Mouse (Mus musculus): ENCODE results near the gene Mrpl19. TPM values are rescaled to one million over a fixed set of nuclear protein-coding genes. Genes with fewer than 3 reads are reported as not detected.

The Mrpl19 gene
- total RNA-seq, 2 experiments from 2014 or later, result 16.2 to 25.5 TPM

DNA sequence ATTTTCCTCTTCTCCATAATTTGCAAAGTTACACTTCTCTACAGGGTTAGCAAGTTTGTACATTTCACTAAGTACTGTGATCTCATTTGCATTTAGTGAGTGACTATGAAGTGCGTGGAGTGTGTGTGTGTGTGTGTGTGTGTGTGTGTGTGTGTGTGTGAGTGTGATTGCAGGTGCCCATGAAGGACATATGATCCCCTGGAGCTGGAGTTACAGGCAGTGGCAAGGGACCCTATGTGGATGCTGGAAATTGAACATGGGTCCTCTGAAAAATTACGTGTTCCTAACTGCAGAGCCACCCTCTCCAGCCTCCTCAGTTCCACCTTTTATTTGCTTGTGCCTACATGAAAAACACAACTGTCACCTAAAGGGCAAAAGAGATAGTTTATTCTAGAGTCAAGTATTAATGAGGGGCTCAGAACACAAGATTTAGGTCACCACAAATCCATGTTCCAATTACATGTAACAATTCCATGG is 348 bp upstream of the Mrpl19 start:
- DNase-seq, result no peak
- intact Hi-C loops (cut with DNase I), result no loop called here
- Histone ChIP-seq H3K27ac (no peak overlapping the region), H3K4me3 (peak overlapping the region; percentile 84)
- TF ChIP-seq CTCF (IDR thresholded peaks at IDR 0.05), result no peak

DNA sequence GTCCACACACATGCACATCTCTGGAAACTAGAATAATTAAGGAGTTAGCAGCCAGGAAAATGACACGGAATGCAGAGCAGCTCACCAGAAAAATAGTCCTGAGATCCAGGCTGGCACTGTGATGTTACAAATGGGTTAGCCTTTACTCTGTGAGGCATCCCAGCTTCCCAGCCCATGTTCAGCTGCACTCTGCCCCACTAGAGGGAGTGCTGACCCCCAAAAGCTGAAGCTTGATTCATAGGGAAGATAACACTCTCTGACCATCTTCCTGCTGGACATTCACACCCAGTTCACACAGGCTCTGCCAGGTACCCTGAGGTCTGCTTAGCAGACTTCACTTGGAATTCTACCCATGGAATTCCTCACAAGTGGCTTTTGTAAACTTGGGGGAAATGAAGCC is 5.5 kb downstream of the Mrpl19 start:
- no peak overlapping the region for H3K4me3 ChIP-seq
- intact Hi-C loops (cut with DNase I), result no loop called here
- H3K27ac ChIP-seq, result no peak overlapping the region
- no peak for DNase-seq
- TF ChIP-seq CTCF (IDR thresholded peaks at IDR 0.05), result peak; percentile 6; the same call in 1 of the 2 replicates

DNA sequence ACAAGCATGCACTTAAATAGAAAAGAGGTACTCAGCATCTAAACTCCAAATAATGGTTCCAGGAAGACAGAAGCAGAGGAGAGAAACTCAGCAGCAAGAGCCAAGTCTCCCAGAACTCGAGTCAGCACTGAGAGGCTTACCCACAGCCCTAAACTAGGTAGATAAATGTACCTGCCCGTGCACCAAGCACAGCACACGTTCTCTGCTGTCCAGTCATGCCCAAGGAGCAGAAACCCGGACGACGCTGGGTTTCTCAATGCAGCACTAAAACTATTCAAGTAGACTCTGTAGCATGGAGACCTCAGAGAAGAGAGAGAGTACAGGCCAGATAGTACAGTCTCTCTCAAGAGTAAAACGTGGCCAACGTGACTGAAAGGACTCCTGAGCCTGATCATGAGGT is 5.9 kb downstream of the Mrpl19 start:
- no peak for DNase-seq
- no peak overlapping the region for H3K4me3 ChIP-seq
- no peak for TF ChIP-seq CTCF (IDR thresholded peaks at IDR 0.05)
- H3K27ac ChIP-seq, result no peak overlapping the region
- intact Hi-C loops (cut with DNase I), result no loop called here

DNA sequence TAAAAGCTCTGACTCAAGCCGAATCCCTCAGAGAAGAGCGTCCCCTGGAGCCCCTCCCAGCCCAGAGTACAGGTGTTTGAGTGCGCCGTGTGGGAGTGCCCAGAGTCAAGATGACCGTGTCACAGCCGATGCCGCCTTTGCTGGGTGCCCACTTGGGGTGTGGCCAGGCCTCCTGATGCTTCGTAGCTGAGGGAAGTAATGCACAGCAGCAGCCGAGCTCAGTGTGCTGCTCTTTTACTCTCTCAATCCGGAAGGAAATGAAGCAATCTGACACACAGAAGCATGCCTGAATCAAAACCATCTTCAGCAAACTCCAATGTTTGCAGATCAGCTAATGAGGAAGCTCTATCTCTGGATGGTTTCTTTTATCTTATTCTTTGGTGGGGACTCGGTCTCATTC is 7.8 kb downstream of the Mrpl19 start:
- Histone ChIP-seq H3K27ac (no peak overlapping the region), H3K4me3 (no peak overlapping the region)
- no peak for DNase-seq
- TF ChIP-seq CTCF (IDR thresholded peaks at IDR 0.05), result no peak
- intact Hi-C loops (cut with DNase I), result no loop called here

DNA sequence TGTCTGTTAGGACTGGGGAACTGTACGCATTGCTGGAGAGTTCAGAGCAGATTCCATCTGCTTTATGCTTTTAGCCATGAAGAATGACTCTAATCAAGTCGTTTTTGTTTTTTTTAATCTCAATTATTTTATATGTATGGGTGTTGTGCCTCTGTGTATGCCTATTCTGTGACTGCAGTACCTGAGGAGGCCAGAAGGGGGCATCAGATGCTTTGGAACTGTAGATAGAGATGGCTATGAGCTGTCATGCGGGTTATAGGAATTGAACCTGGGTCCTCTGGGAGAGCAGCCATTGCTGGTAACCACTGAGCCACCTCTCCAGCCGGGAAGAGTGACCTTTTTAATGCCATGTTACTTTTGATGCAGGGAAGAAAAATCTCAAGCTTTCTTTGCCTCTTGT is 9.4 kb downstream of the Mrpl19 start:
- peak; percentile 47 for TF ChIP-seq CTCF (IDR thresholded peaks at IDR 0.05)
- no peak for DNase-seq
- H3K27ac ChIP-seq, result no peak overlapping the region
- intact Hi-C loops (cut with DNase I), result no loop called here
- no peak overlapping the region for H3K4me3 ChIP-seq

DNA sequence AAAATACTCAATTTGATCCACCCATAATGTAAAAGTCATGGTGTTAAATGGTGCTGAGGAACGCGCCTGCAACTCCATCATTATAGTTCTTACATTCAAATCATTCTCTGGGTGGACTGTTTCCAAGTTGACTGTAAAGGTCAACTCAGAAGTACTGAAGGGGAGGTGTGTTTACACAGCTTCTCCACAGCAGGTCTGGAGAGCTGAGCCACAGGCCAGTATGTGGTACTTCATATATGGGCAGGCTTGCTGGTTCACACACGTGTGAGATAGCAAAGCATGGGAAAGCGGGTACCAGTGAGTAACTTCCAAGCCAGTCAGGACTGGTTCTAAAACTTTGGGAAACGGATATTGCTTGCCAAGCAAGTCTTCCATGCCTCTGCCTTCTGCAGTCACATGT is 10.6 kb downstream of the Mrpl19 start:
- no peak for DNase-seq
- H3K4me3 ChIP-seq, result no peak overlapping the region
- H3K27ac ChIP-seq, result no peak overlapping the region
- no peak for TF ChIP-seq CTCF (IDR thresholded peaks at IDR 0.05)
- intact Hi-C loops (cut with DNase I), result no loop called here

DNA sequence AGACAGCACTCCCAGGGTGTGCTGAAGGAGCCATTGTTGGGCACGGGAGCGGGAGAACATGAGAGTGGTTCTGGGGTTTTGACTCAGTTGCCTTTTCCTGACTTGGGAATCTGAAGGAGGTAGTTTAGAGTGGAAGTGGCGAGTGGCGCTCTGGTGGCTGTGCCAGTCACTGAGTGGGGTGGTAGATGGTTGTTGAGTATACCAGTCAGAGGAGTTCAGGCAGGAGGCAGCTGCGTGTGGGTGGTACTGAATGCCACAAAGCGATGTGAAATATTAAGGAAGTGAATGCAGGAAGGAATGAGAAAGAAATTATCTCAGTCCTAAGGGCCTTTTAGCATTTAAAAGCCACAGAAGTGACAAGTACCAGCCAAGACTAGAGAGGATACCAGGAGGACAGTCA is 18.9 kb downstream of the Mrpl19 start:
- no peak for TF ChIP-seq CTCF (IDR thresholded peaks at IDR 0.05)
- H3K27ac ChIP-seq, result no peak overlapping the region
- no peak for DNase-seq
- no peak overlapping the region for H3K4me3 ChIP-seq
- intact Hi-C loops (cut with DNase I), result no loop called here

DNA sequence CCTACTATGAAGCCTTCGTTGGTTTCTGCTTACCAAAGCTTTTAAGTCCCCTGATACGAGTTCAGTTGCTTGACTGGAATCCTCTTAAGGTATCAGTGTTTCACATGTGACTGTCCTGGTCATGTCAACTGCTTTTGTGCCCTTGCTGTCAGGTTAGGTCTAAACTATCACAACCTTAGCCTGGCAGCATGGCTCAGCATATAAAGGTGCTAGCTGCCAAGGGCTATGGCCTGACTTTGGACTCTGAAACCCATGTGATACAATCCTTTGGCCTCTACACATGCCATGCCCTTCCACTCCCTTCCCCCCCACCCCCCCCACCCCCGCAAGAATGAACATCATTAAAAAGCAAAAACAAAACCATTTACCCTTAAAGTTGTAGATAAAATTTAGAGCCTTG is 21.3 kb downstream of the Mrpl19 start:
- Histone ChIP-seq H3K4me3 (no peak overlapping the region), H3K27ac (no peak overlapping the region)
- DNase-seq, result no peak
- no peak for TF ChIP-seq CTCF (IDR thresholded peaks at IDR 0.05)
- intact Hi-C loops (cut with DNase I), result no loop called here

DNA sequence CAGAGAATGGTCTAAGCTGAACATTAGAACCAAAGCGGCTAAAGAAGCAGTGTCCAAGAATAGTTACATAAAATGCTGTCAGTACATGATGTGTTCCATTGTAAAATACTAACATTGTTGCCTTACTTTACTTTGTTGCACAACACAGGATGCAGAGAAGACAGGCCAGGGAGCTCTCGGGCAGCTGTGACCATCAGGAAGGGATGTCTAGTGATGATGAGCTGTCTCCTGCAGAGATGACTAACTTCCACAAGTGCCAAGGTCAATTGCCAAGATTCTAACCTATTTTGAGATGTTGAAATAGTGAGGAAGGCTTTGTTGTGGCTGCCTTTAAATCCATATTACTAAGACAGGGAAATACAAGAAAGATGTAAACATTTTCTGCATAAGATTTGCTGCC is 22.5 kb downstream of the Mrpl19 start:
- DNase-seq, result no peak
- no peak overlapping the region for H3K27ac ChIP-seq
- H3K4me3 ChIP-seq, result no peak overlapping the region
- intact Hi-C loops (cut with DNase I), result no loop called here
- TF ChIP-seq CTCF (IDR thresholded peaks at IDR 0.05), result no peak

DNA sequence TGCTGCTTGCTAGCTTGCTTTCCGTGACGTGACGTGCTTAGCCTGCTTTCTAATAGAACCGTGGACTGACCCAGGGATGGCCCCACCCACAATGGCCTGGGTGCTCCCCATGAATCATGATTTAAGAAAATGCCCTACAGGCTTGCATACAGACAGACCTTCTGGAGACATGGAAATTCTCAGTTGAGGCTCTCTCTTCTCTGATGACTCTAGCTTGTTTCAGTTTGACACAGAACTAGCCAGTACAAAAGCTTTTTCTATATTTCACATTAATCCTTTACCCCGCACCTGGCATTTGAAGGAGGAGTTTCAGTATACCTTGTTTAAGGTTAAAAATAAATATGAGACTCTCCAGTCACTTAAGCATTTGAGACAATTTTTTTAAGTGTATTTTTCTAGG is 24.0 kb downstream of the Mrpl19 start:
- no peak for TF ChIP-seq CTCF (IDR thresholded peaks at IDR 0.05)
- intact Hi-C loops (cut with DNase I), result no loop called here
- Histone ChIP-seq H3K4me3 (no peak overlapping the region), H3K27ac (no peak overlapping the region)
- no peak for DNase-seq

DNA sequence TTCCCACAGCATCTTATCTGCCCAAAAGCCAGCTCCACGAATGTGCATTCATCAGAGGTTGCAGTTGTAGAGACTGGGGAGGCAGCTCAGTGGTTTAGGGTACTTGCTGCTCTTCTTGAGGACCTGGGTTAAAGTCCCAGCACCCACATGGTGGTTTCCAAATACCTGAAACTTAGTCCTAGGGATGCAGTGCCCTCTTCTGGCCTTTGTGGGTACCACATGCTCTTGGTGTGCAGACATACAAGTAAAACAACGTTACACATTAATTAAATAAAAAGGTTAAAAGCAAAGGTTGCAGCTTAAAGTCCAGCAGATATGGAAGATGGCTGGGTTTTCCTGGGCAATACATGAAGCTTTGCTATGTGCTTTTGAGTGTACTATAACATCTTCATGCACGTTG is 32.5 kb downstream of the Mrpl19 start:
- peak; percentile 23; the same call in 1 of the 2 replicates for TF ChIP-seq CTCF (IDR thresholded peaks at IDR 0.05)
- no peak overlapping the region for H3K4me3 ChIP-seq
- intact Hi-C loops (cut with DNase I), result no loop called here

DNA sequence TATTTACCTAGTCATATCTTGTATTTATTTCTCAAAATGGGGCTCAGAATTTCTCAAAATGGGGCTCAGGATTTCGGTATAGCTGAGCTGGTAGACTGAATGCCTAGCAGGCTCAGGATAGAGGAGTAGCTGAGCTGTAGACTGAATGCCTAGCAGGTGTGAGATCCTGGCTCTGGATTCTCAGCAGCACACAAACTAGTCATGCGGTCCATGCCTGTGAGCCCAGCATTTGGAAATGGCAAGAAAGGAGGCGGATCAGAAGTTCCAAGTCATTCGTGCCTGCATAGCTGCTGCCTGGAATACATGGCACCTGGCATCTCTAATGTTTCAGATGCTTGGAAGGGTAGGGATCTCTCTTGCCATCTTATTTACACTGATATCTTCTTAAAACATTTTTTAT is 36.4 kb downstream of the Mrpl19 start:
- no peak for DNase-seq
- Histone ChIP-seq H3K4me3 (no peak overlapping the region), H3K27ac (no peak overlapping the region)
- intact Hi-C loops (cut with DNase I), result no loop called here
- no peak for TF ChIP-seq CTCF (IDR thresholded peaks at IDR 0.05)

More for the DNA sequence above, 32.5 kb downstream of the Mrpl19 start:
- no peak for DNase-seq
- no peak overlapping the region for H3K27ac ChIP-seq

DNA sequence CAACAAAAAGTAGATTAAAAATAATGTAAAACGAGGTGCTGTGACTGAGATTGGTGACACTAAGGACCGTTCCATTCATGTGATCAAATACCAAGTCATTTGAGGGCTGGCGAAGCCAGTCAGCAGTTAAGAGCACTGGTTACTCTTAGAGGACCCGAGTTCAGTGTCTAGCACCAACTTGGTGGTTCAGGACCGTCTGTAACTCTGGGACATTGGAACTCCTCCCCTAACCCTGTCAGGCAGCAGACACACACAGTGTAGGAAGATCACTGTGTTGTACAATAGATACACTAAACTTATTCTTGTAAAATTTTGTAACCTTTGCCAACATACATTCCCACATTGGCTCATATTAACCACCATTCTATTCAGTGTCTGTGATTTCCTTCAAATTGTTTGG is 41.5 kb downstream of the Mrpl19 start:
- no peak for TF ChIP-seq CTCF (IDR thresholded peaks at IDR 0.05)
- H3K4me3 ChIP-seq, result peak overlapping the region; percentile 78
- intact Hi-C loops (cut with DNase I), result no loop called here
- H3K27ac ChIP-seq, result peak overlapping the region; percentile 83
- DNase-seq, result no peak

DNA sequence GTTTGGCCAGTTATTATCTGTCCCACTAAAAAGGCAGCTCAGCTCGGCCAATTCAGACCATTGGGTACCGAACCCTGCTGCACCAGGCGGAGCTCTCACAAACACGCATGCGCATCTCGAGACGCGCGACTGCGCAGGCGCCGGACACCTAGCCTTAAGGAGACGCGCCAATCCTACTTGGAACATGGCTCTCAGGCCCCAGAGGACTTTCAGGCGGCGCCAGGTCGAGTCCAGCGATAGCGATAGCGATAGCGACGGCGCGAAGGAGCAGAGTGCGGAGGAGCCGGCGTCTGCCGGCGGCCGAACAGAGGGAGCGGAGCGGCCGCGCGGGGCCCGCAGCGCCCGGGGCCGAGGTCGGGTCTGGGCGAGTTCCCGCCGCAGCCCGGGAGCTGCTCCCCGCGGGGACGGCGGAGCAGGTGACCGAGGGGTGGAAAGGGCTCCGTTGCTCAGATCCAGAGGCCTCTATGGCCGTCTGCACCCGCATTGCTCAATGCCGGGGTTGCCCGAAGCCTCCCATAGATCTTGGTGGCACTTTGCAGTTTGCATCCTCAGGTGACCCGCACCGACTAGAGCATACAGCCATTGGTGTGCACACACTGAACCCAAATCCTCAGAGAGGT is 42.1 kb downstream of the Mrpl19 start, which contains the start of gene Gcfc2:
Gcfc2 (plus strand) TSS at position 147 of the 620 bp plus-strand sequence.
- intact Hi-C loops (cut with DNase I), result no loop called here
- peak within 1 kb of the TSS; percentile 83 for H3K27ac ChIP-seq
- H3K4me3 ChIP-seq, result peak within 1 kb of the TSS; percentile 78
- DNase-seq, result peak; percentile 95
- TF ChIP-seq CTCF (IDR thresholded peaks at IDR 0.05), result no peak
